Mouse (Mus musculus): ENCODE results near the gene Cacnb2. TPM values are rescaled to one million over a fixed set of nuclear protein-coding genes. Genes with fewer than 3 reads are reported as not detected.

Cacnb2 gene
- polyA plus RNA-seq, 1 experiment from 2014 or later, result 1.1 TPM

GRCm38 (mm10) chr2:14854054-14854453 lies 251.2 kb downstream of the Cacnb2 start:
- Histone ChIP-seq H3K9ac (ENCODE audit: low read length) (no peak overlapping the region), H3K9me3 (ENCODE audit: control insufficient read depth, low read length) (no peaks in the 10 kb centered on the region), H3K4me2 (no peak overlapping the region), H3K4me3 (ENCODE audit: low read depth, low read length) (no peak overlapping the region), H3K27me3 (ENCODE audit: control insufficient read depth, insufficient read depth, low read length) (no peaks in the 10 kb centered on the region), H3K27ac (ENCODE audit: low read depth, low read length) (no peak overlapping the region), H3K36me3 (ENCODE audit: control insufficient read depth, insufficient read depth, low read length) (no peaks in the 10 kb centered on the region), H3K4me1 (ENCODE audit: control insufficient read depth, insufficient read depth, low read length) (peaks cover 2% of the 10 kb centered on the region; the same call in 1 of the 2 replicates)
- DNase-seq (ENCODE audit: low spot score, missing footprints) (no peak), ATAC-seq (ENCODE audit: low FRiP score) (no peak)
- WGBS, result 92% methylated on average over 2 of the region's 2 CpGs

GRCm38 (mm10) chr2:14858301-14858700 lies 255.4 kb downstream of the Cacnb2 start:
- Histone ChIP-seq H3K9me3 (ENCODE audit: control insufficient read depth, low read length) (no peaks in the 10 kb centered on the region), H3K36me3 (ENCODE audit: control insufficient read depth, insufficient read depth, low read length) (no peaks in the 10 kb centered on the region), H3K9ac (ENCODE audit: low read length) (no peak overlapping the region), H3K4me2 (no peak overlapping the region), H3K27me3 (ENCODE audit: control insufficient read depth, insufficient read depth, low read length) (no peaks in the 10 kb centered on the region), H3K27ac (ENCODE audit: low read depth, low read length) (no peak overlapping the region), H3K4me3 (ENCODE audit: low read depth, low read length) (no peak overlapping the region), H3K4me1 (ENCODE audit: control insufficient read depth, insufficient read depth, low read length) (no peaks in the 10 kb centered on the region)
- ATAC-seq (ENCODE audit: low FRiP score), result no peak
- DNase-seq (ENCODE audit: low spot score, missing footprints), result no peak
- WGBS, result 94% methylated on average over 1 of the region's 1 CpGs

- Histone ChIP-seq H3K9me3 (ENCODE audit: control insufficient read depth, low read length) (no peaks in the 10 kb centered on the region), H3K4me1 (ENCODE audit: control insufficient read depth, insufficient read depth, low read length) (no peaks in the 10 kb centered on the region), H3K36me3 (ENCODE audit: control insufficient read depth, insufficient read depth, low read length) (no peaks in the 10 kb centered on the region), H3K27ac (ENCODE audit: low read depth, low read length) (no peak overlapping the region), H3K9ac (ENCODE audit: low read length) (no peak overlapping the region), H3K4me3 (ENCODE audit: low read depth, low read length) (no peak overlapping the region), H3K27me3 (ENCODE audit: control insufficient read depth, insufficient read depth, low read length) (no peaks in the 10 kb centered on the region), H3K4me2 (no peak overlapping the region)
- DNase-seq (ENCODE audit: low spot score, missing footprints) (no peak), ATAC-seq (ENCODE audit: low FRiP score) (no peak)
- 84% methylated on average over 3 of the region's 3 CpGs for WGBS
These were observed 257.5 kb downstream of the Cacnb2 start for GRCm38 (mm10) chr2:14860350-14860749.

GRCm38 (mm10) chr2:14861613-14862012 lies 258.7 kb downstream of the Cacnb2 start:
- H3K27me3 ChIP-seq (ENCODE audit: control insufficient read depth, insufficient read depth, low read length), result no peaks in the 10 kb centered on the region
- H3K27ac ChIP-seq (ENCODE audit: low read depth, low read length), result no peak overlapping the region
- no peak overlapping the region for H3K9ac ChIP-seq (ENCODE audit: low read length)
- 0 out of 2 replicates have a peak, but pooled peaks have one; percentile 35 for ATAC-seq (ENCODE audit: low FRiP score)
- H3K9me3 ChIP-seq (ENCODE audit: control insufficient read depth, low read length), result no peaks in the 10 kb centered on the region
- H3K36me3 ChIP-seq (ENCODE audit: control insufficient read depth, insufficient read depth, low read length), result no peaks in the 10 kb centered on the region
- DNase-seq (ENCODE audit: low spot score, missing footprints), result no peak
- no peak overlapping the region for H3K4me3 ChIP-seq (ENCODE audit: low read depth, low read length)
- 37% methylated on average over 2 of the region's 2 CpGs for WGBS
- H3K4me1 ChIP-seq (ENCODE audit: control insufficient read depth, insufficient read depth, low read length), result no peaks in the 10 kb centered on the region
- H3K4me2 ChIP-seq, result no peak overlapping the region

GRCm38 (mm10) chr2:14862981-14863380 lies 260.1 kb downstream of the Cacnb2 start:
- WGBS, result 58% methylated on average over 1 of the region's 1 CpGs
- Histone ChIP-seq H3K9me3 (ENCODE audit: control insufficient read depth, low read length) (no peaks in the 10 kb centered on the region), H3K4me3 (ENCODE audit: low read depth, low read length) (no peak overlapping the region), H3K36me3 (ENCODE audit: control insufficient read depth, insufficient read depth, low read length) (no peaks in the 10 kb centered on the region), H3K9ac (ENCODE audit: low read length) (no peak overlapping the region), H3K27me3 (ENCODE audit: control insufficient read depth, insufficient read depth, low read length) (no peaks in the 10 kb centered on the region), H3K27ac (ENCODE audit: low read depth, low read length) (no peak overlapping the region), H3K4me2 (no peak overlapping the region), H3K4me1 (ENCODE audit: control insufficient read depth, insufficient read depth, low read length) (no peaks in the 10 kb centered on the region)
- DNase-seq (ENCODE audit: low spot score, missing footprints) (no peak), ATAC-seq (ENCODE audit: low FRiP score) (no peak)

- whole genome bisulfite sequencing, result 59% methylated on average over 1 of the region's 1 CpGs
- no peak overlapping the region for H3K4me2 ChIP-seq
- DNase-seq (ENCODE audit: low spot score, missing footprints), result no peak
These were observed 270.2 kb downstream of the Cacnb2 start for GRCm38 (mm10) chr2:14873116-14873515.

GRCm38 (mm10) chr2:14873701-14874181 lies 270.9 kb downstream of the Cacnb2 start:
- DNase-seq (ENCODE audit: low spot score, missing footprints) (peak; percentile 92), ATAC-seq (ENCODE audit: low FRiP score) (0 out of 2 replicates have a peak, but pooled peaks have one; percentile 20)
- peak overlapping the region; percentile 36; the same call in 1 of the 2 replicates for H3K9ac ChIP-seq (ENCODE audit: low read length)
- 10% methylated on average over 15 of the region's 15 CpGs for WGBS
- H3K27ac ChIP-seq (ENCODE audit: low read depth, low read length), result no peak overlapping the region
- H3K27me3 ChIP-seq (ENCODE audit: control insufficient read depth, insufficient read depth, low read length), result no peaks in the 10 kb centered on the region; the same call in 1 of the 2 replicates
- H3K36me3 ChIP-seq (ENCODE audit: control insufficient read depth, insufficient read depth, low read length), result no peaks in the 10 kb centered on the region
- peak overlapping the region; percentile 19; the same call in 1 of the 2 replicates for H3K4me3 ChIP-seq (ENCODE audit: low read depth, low read length)
- H3K4me2 ChIP-seq, result peak overlapping the region; percentile 43
- H3K9me3 ChIP-seq (ENCODE audit: control insufficient read depth, low read length), result no peaks in the 10 kb centered on the region
- peaks cover 15% of the 10 kb centered on the region for H3K4me1 ChIP-seq (ENCODE audit: control insufficient read depth, insufficient read depth, low read length)

More at GRCm38 (mm10) chr2:14873116-14873515, 270.2 kb downstream of the Cacnb2 start:
- H3K9ac ChIP-seq (ENCODE audit: low read length), result no peak overlapping the region
- peaks cover 15% of the 10 kb centered on the region for H3K4me1 ChIP-seq (ENCODE audit: control insufficient read depth, insufficient read depth, low read length)
- no peak overlapping the region for H3K27ac ChIP-seq (ENCODE audit: low read depth, low read length)
- H3K27me3 ChIP-seq (ENCODE audit: control insufficient read depth, insufficient read depth, low read length), result no peaks in the 10 kb centered on the region; the same call in 1 of the 2 replicates
- no peak overlapping the region for H3K4me3 ChIP-seq (ENCODE audit: low read depth, low read length)
- no peak for ATAC-seq (ENCODE audit: low FRiP score)
- H3K9me3 ChIP-seq (ENCODE audit: control insufficient read depth, low read length), result no peaks in the 10 kb centered on the region
- H3K36me3 ChIP-seq (ENCODE audit: control insufficient read depth, insufficient read depth, low read length), result no peaks in the 10 kb centered on the region

- H3K4me1 ChIP-seq (ENCODE audit: control insufficient read depth, insufficient read depth, low read length), result peaks cover 15% of the 10 kb centered on the region
- no peaks in the 10 kb centered on the region for H3K9me3 ChIP-seq (ENCODE audit: control insufficient read depth, low read length)
- peak overlapping the region; percentile 43 for H3K4me2 ChIP-seq
- peak overlapping the region; percentile 25; the same call in 1 of the 2 replicates for H3K9ac ChIP-seq (ENCODE audit: low read length)
- H3K27ac ChIP-seq (ENCODE audit: low read depth, low read length), result no peak overlapping the region
- no peaks in the 10 kb centered on the region; the same call in 1 of the 2 replicates for H3K27me3 ChIP-seq (ENCODE audit: control insufficient read depth, insufficient read depth, low read length)
- DNase-seq (ENCODE audit: low spot score, missing footprints) (no peak), ATAC-seq (ENCODE audit: low FRiP score) (no peak)
- no peaks in the 10 kb centered on the region for H3K36me3 ChIP-seq (ENCODE audit: control insufficient read depth, insufficient read depth, low read length)
- 46% methylated on average over 13 of the region's 13 CpGs for WGBS
- no peak overlapping the region; the same call in 1 of the 2 replicates for H3K4me3 ChIP-seq (ENCODE audit: low read depth, low read length)
These were observed 271.6 kb downstream of the Cacnb2 start for GRCm38 (mm10) chr2:14874281-14875037.

- DNase-seq (ENCODE audit: low spot score, missing footprints) (peak; percentile 86), ATAC-seq (ENCODE audit: low FRiP score) (peak; percentile 38; the same call in 1 of the 2 replicates)
- 21% methylated on average over 2 of the region's 2 CpGs for WGBS
- no peak overlapping the region for H3K27ac ChIP-seq (ENCODE audit: low read depth, low read length)
- no peak overlapping the region for H3K4me3 ChIP-seq (ENCODE audit: low read depth, low read length)
- H3K36me3 ChIP-seq (ENCODE audit: control insufficient read depth, insufficient read depth, low read length), result no peaks in the 10 kb centered on the region
- no peak overlapping the region; the same call in none of the 2 replicates for H3K9ac ChIP-seq (ENCODE audit: low read length)
- H3K4me2 ChIP-seq, result no peak overlapping the region
- no peaks in the 10 kb centered on the region for H3K9me3 ChIP-seq (ENCODE audit: control insufficient read depth, low read length)
- peaks cover 15% of the 10 kb centered on the region for H3K4me1 ChIP-seq (ENCODE audit: control insufficient read depth, insufficient read depth, low read length)
- H3K27me3 ChIP-seq (ENCODE audit: control insufficient read depth, insufficient read depth, low read length), result no peaks in the 10 kb centered on the region; the same call in 1 of the 2 replicates
These were observed 272.2 kb downstream of the Cacnb2 start for GRCm38 (mm10) chr2:14875121-14875520.

Data from midbrain, embryonic 11.5 days (tissue).